Mouse (Mus musculus): ENCODE measurements around the gene Cope. TPM values are rescaled to one million over a fixed set of nuclear protein-coding genes. Genes with fewer than 3 reads are reported as not detected.

Gene Cope
- polyA plus RNA-seq, 2 experiments = 371 to 379 TPM

DNA sequence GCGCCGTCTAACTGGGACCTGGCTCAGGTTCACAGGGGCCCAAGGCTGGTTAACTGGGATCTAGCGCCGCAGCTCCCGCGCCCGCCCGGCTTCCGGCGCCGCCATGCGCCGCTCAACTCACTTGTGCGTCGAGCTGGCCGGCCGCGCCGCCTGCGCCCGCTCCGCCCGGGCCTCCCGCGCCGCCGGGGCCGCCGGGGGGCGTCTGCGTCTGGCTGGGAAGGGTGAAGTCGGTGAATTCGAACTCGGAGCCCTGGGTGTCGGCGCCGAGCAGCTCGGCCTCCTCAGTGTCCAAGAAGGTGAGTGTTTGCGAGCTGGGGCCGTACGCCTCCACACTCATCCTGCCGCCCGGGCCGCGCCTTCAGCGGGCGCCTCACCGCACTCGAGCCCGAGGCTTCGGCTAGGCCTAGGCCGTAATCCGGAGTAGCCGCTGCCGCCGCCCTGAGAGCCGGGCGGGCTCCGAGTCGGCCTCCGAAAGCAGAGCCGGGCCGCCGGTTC lies 50.4 kb downstream of the Cope start:
- H3K27ac ChIP-seq (replicated peaks; ENCODE audit: low read depth, low read length) = peak overlapping the region; percentile 83
- H3K36me3 ChIP-seq (ENCODE audit: control insufficient read depth, insufficient read depth, low read length) = peaks cover 26% of the 10 kb centered on the region
- 0% methylated on average over 38 of the region's 64 CpGs for WGBS
- DNase-seq (ENCODE audit: low spot score) = no peak
- peak overlapping the region; percentile 99 for H3K4me3 ChIP-seq (replicated peaks; ENCODE audit: low read length)
- peak overlapping the region; percentile 95 for H3K4me2 ChIP-seq (replicated peaks; ENCODE audit: low read depth, low read length, severe bottlenecking)
- no peak for TF ChIP-seq POLR2A (IDR thresholded peaks at IDR 0.05; ENCODE audit: borderline replicate concordance, extremely low read depth, insufficient read depth, insufficient read length)
- H3K9me3 ChIP-seq (ENCODE audit: control insufficient read depth, low read length) = no peaks in the 10 kb centered on the region
- ATAC-seq (ENCODE audit: low FRiP score, low read depth) = peak; percentile 56
- no peaks in the 10 kb centered on the region for H3K27me3 ChIP-seq (ENCODE audit: control insufficient read depth, insufficient read depth, low read length)
- peaks cover 28% of the 10 kb centered on the region for H3K4me1 ChIP-seq (ENCODE audit: control insufficient read depth, insufficient read depth, low read length)
- peak overlapping the region; percentile 93 for H3K9ac ChIP-seq (ENCODE audit: low read depth, low read length, severe bottlenecking)

- H3K4me2 ChIP-seq (replicated peaks; ENCODE audit: low read depth, low read length, severe bottlenecking) = peak within 1 kb of the TSS; percentile 95
- ATAC-seq (ENCODE audit: low FRiP score, low read depth) = peak; percentile 92
- H3K36me3 ChIP-seq (ENCODE audit: control insufficient read depth, insufficient read depth, low read length) = peaks cover 25% of the 10 kb centered on the region
- peak; percentile 82; the same call in 1 of the 2 replicates for TF ChIP-seq POLR2A (IDR thresholded peaks at IDR 0.05; ENCODE audit: borderline replicate concordance, extremely low read depth, insufficient read depth, insufficient read length)
- WGBS = under 1% methylated on average over 40 of the region's 69 CpGs
- no peaks in the 10 kb centered on the region for H3K9me3 ChIP-seq (ENCODE audit: control insufficient read depth, low read length)
- DNase-seq (ENCODE audit: low spot score) = peak; percentile 97
- no peaks in the 10 kb centered on the region for H3K27me3 ChIP-seq (ENCODE audit: control insufficient read depth, insufficient read depth, low read length)
- peak within 1 kb of the TSS; percentile 99 for H3K4me3 ChIP-seq (replicated peaks; ENCODE audit: low read length)
- H3K27ac ChIP-seq (replicated peaks; ENCODE audit: low read depth, low read length) = peak within 1 kb of the TSS; percentile 83
- peak within 1 kb of the TSS; percentile 93 for H3K9ac ChIP-seq (ENCODE audit: low read depth, low read length, severe bottlenecking)
- H3K4me1 ChIP-seq (ENCODE audit: control insufficient read depth, insufficient read depth, low read length) = peaks cover 27% of the 10 kb centered on the region
Measured at GRCm38 (mm10) chr8:70353194-70353817, 51.0 kb downstream of the Cope start, which contains the start of gene Upf1. TSS of gene Upf1 (minus strand) at chr8:70353278.

DNA sequence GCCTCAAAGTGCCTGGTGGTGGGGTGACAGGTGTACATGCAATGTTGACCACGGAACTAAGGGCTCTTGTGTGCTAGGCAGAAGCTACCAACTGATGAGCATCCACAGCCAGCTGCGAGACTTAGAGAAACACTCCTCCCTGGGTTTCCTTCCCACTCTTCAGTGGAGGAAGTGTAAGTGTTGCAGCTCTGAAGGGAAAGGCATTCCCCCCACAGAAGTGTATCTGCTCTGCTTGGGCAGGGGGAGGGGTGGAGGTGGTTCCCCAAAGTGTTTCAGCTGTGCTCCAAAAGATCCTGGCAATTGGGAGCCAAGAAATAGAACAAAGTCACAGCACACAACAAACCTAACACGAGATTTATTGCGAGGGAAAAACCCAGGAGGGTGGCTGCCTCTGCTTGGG lies 51.7 kb downstream of the Cope start:
- Histone ChIP-seq H3K9ac (ENCODE audit: low read depth, low read length, severe bottlenecking) (no peak overlapping the region), H3K9me3 (ENCODE audit: control insufficient read depth, low read length) (no peaks in the 10 kb centered on the region), H3K36me3 (ENCODE audit: control insufficient read depth, insufficient read depth, low read length) (peaks cover 18% of the 10 kb centered on the region), H3K27me3 (ENCODE audit: control insufficient read depth, insufficient read depth, low read length) (no peaks in the 10 kb centered on the region), H3K4me3 (replicated peaks; ENCODE audit: low read length) (peak overlapping the region; percentile 99), H3K4me2 (replicated peaks; ENCODE audit: low read depth, low read length, severe bottlenecking) (peak overlapping the region; percentile 50), H3K4me1 (ENCODE audit: control insufficient read depth, insufficient read depth, low read length) (peaks cover 25% of the 10 kb centered on the region), H3K27ac (replicated peaks; ENCODE audit: low read depth, low read length) (peak overlapping the region; percentile 11; the same call in 1 of the 2 replicates)
- no peak for DNase-seq (ENCODE audit: low spot score)
- no peak for ATAC-seq (ENCODE audit: low FRiP score, low read depth)
- 65% methylated on average over 4 of the region's 4 CpGs for WGBS
- TF ChIP-seq POLR2A (IDR thresholded peaks at IDR 0.05; ENCODE audit: borderline replicate concordance, extremely low read depth, insufficient read depth, insufficient read length) = no peak

- no peak overlapping the region for H3K9ac ChIP-seq (ENCODE audit: low read depth, low read length, severe bottlenecking)
- H3K4me1 ChIP-seq (ENCODE audit: control insufficient read depth, insufficient read depth, low read length) = peaks cover 16% of the 10 kb centered on the region
- H3K36me3 ChIP-seq (ENCODE audit: control insufficient read depth, insufficient read depth, low read length) = peaks cover under 1% of the 10 kb centered on the region; the same call in 1 of the 2 replicates
- no peaks in the 10 kb centered on the region for H3K9me3 ChIP-seq (ENCODE audit: control insufficient read depth, low read length)
- TF ChIP-seq POLR2A (IDR thresholded peaks at IDR 0.05; ENCODE audit: borderline replicate concordance, extremely low read depth, insufficient read depth, insufficient read length) = no peak
- whole genome bisulfite sequencing = 85% methylated on average over 1 of the region's 1 CpGs
- H3K4me3 ChIP-seq (replicated peaks; ENCODE audit: low read length) = no peak overlapping the region
- H3K27me3 ChIP-seq (ENCODE audit: control insufficient read depth, insufficient read depth, low read length) = no peaks in the 10 kb centered on the region
- ATAC-seq (ENCODE audit: low FRiP score, low read depth) (no peak), DNase-seq (ENCODE audit: low spot score) (no peak)
- no peak overlapping the region for H3K27ac ChIP-seq (replicated peaks; ENCODE audit: low read depth, low read length)
- no peak overlapping the region for H3K4me2 ChIP-seq (replicated peaks; ENCODE audit: low read depth, low read length, severe bottlenecking)
Measured at GRCm38 (mm10) chr8:70356111-70356510, 53.8 kb downstream of the Cope start.

- 36% methylated on average over 3 of the region's 3 CpGs for WGBS
- Histone ChIP-seq H3K36me3 (ENCODE audit: control insufficient read depth, insufficient read depth, low read length) (no peaks in the 10 kb centered on the region), H3K27me3 (ENCODE audit: control insufficient read depth, insufficient read depth, low read length) (no peaks in the 10 kb centered on the region), H3K4me1 (ENCODE audit: control insufficient read depth, insufficient read depth, low read length) (peaks cover 8% of the 10 kb centered on the region), H3K9me3 (ENCODE audit: control insufficient read depth, low read length) (no peaks in the 10 kb centered on the region), H3K9ac (ENCODE audit: low read depth, low read length, severe bottlenecking) (no peak overlapping the region), H3K27ac (replicated peaks; ENCODE audit: low read depth, low read length) (no peak overlapping the region), H3K4me3 (replicated peaks; ENCODE audit: low read length) (no peak overlapping the region), H3K4me2 (replicated peaks; ENCODE audit: low read depth, low read length, severe bottlenecking) (no peak overlapping the region)
- TF ChIP-seq POLR2A (IDR thresholded peaks at IDR 0.05; ENCODE audit: borderline replicate concordance, extremely low read depth, insufficient read depth, insufficient read length) = no peak
- peak; percentile 64 for DNase-seq (ENCODE audit: low spot score)
- ATAC-seq (ENCODE audit: low FRiP score, low read depth) = peak; percentile 27; the same call in 1 of the 2 replicates
Measured at GRCm38 (mm10) chr8:70359411-70359810, 57.1 kb downstream of the Cope start.

Data from limb, embryonic 14.5 days (tissue).